Mouse (Mus musculus) left cerebral cortex, adult 8-10 months (tissue): ENCODE measurements around the gene Pnpla1. TPM values are rescaled to one million over a fixed set of nuclear protein-coding genes. Genes with fewer than 3 reads are reported as not detected.
A peak's percentile ranks its signal among the peaks of the same experiment; 100 is the strongest.

ENCODE experiments used
- DNase-seq, 2 experiments: peaks; one replicate each; pipeline ENCODE4 v3.0.0; 2022; ENCODE audit warnings: low spot score in 2 of 2
- total RNA-seq, 4 experiments: library from RNA; stranded (reverse); gene quantifications; 2 replicates each; pipeline ENCODE4 v1.2.4; 2022

Pnpla1 gene
- total RNA-seq, 4 experiments from 2014 or later = 0.91 to 1.4 (median 1.1) TPM

- DNase-seq = no peak
Measured at GRCm38 (mm10) chr17:28882810-28883209, 24.6 kb downstream of the Pnpla1 start.

DNA sequence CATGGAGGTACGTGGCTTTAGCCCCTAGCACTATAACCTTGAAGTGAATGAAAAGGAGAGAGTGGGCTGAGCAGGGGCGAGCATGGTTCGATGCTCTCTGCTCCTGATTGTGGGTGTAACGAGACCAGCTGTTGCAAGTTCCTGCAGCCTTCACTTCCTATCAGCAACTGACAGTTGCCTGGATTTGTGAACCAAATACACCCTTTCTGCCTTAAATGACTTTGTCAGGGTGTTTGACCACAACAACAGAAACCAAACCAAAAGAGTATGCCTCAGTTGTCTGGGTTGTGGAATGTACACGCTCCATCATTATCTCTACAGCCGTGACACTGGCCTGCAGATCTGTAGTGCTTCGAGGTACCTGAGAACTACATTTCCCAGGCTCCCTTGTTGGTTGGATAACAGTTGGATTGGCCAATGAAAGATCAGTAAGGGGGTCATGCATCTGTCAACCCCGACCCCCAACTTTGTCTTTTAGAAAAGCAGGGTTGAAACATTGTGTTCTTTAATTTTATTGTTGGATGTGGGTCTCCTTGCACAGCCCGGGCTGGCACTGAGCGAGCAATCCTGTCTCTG is 25.8 kb downstream of the Pnpla1 start:
- DNase-seq = no peak

DNA sequence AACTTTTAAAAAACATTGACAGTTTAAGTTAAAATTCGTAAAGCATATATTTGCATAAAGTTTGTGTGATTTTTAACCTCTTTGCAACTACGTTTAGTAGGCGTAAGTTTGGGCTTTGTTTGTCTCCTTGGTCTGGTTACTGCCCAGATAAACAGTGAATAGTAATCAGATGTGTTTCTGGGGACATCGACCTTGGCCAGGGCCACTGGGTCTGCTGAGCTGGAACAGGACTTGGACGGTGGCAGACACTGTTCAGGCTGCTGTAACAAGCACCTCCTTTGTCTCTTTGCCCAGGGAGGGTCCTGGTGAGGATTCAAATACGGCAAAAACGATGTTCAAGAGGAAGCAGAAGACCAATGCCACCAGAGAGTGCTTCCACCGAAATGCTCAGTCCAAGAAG is 27.0 kb downstream of the Pnpla1 start:
- no peak for DNase-seq

DNA sequence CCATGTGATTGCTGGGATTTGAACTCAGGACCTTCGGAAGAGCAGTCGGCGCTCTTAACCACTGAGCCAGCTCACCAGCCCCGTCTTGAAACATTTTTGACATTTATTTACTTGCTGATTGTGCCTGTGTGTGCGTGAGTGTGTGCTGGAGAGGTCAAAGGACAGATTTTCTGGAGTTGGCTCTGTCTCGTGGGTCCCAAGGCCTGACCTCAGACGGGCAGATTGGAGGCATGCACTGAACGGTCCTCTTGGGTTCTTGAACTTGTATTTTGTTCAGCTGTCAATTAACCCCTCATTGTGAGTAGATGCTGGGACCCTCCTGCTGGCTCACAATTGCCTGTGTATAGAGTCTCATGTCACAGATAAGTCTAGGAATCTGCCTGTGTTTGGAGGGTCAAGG is 28.1 kb downstream of the Pnpla1 start:
- DNase-seq = no peak

- no peak for DNase-seq
Measured at GRCm38 (mm10) chr17:28894050-28894767, 36.0 kb downstream of the Pnpla1 start.

DNA sequence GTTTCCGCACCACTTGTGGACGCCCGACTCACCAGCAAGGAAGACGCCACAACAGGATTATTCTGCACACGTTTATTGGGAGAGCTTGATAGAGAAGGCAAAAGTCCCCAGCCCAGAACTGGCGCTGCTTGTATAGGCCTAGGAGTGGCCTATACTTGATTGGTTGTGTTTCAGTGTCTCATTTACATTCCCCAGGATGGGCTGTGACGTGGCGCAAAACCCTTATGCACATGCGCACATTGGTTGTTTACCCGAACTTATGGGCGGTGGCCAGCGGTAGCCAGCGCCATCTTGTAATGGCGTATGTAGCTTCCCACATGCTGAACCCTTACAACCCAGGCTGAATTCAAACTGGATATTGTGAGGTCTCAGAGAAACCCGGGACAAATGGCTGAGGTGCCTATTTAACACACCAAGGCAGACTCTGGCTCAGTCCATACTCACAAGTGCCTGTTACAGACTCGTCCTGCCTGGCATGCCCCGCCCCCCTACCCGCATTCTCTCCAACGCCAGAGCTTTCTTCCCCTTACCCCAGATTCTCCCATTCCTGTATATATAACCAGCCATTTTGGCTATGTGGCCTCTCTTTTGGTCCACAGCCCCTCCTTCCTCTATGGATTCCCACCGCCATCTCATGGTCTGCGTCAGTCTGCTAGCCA is 37.1 kb downstream of the Pnpla1 start:
- DNase-seq = no peak

DNA sequence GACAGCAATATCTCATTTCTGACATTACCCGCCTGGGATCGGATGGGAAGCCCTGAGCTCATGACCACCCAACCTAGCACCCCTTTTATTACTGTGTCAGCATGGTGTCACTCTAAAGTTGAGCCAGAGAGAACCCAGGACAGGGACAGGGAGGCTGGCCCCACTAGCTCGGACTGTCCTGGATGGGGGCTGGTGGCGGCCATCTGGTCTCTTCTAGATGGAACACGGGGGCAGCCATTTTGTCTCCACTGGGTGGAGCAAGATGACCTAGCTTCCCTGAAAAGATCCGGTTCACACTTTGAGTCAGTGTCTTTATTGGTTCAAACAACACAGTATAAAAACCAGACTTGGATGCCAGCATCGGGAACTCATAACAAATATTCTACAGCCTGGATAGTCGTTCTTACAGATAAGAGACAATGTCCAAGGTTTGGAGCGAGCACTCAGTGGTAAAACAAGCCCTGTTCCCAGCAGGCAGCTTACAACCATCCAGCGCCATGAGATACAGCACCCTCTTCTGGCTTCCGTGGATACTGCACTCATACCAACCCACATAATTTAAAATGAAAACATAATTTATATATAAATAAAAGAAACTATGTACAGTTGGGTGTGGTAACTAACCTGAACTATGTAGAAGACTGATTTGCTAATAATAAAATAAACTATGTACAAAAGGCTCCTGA is 38.0 kb downstream of the Pnpla1 start:
- no peak for DNase-seq

GRCm38 (mm10) chr17:28897817-28898216 is 39.6 kb downstream of the Pnpla1 start:
- no peak for DNase-seq

GRCm38 (mm10) chr17:28898249-28898648 is 40.0 kb downstream of the Pnpla1 start:
- DNase-seq = no peak

DNA sequence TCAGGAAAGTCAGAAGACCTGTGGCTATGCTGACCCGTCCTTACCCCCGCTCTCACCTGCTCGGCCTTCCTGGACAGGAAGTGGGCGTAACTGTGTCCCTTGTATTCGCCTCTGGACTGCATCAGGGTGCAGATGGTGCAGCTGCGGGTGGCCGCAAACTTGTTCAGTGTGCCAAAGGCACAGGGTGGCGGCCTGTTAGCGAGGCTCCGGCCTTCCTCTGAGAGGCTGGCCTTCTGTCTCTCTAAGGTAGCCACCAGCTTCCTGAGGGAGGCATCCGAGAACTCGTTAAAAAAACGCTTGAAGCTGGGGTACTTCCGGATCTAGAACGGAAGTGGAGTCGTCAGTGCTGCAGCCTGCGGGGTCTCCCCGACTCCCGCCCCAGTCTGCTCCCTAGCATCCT is 41.2 kb downstream of the Pnpla1 start:
- DNase-seq = no peak

- DNase-seq = no peak
Measured at GRCm38 (mm10) chr17:28901559-28901958, 43.3 kb downstream of the Pnpla1 start.

DNA sequence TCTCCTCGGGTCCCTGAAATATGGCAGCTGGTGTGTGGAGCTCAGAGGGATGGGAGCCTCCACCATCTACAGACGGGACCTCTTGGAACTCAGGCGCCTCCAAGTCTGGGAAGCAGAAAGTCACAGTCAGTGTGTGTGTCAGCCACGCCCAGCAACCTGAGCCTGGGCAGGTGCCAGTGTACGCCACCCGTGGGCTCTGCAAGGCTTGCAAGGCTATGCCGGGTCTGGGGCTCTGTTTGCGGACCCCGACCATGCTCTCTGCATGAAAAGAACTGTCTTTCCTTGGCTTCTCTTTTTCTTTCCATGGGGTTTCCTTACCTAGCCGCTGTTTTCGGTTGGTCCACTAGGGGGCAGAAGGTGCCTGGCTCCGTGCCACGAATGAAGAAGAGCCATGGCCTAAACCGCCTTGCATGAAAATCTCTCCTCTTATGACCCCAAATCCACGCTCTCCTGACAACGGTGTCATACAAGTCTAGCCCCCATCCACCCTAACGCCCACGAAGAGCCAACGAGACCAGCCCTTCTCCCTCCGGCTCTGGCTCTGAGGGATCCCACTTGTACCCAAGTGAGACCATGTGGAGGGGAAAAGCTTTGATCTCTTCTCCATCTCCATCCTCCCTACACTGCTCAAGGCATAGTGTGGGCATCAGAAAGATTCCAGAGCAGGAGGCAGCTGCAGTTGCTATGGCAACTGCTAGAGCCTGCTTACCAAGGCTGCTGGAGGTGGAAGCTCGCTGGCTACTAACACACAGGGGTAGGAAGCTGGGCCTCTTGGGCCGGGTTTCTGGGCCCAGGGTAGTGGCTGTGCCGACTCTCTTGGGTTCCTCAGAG is 46.5 kb downstream of the Pnpla1 start:
- peak; percentile 70 to 82 for DNase-seq

DNA sequence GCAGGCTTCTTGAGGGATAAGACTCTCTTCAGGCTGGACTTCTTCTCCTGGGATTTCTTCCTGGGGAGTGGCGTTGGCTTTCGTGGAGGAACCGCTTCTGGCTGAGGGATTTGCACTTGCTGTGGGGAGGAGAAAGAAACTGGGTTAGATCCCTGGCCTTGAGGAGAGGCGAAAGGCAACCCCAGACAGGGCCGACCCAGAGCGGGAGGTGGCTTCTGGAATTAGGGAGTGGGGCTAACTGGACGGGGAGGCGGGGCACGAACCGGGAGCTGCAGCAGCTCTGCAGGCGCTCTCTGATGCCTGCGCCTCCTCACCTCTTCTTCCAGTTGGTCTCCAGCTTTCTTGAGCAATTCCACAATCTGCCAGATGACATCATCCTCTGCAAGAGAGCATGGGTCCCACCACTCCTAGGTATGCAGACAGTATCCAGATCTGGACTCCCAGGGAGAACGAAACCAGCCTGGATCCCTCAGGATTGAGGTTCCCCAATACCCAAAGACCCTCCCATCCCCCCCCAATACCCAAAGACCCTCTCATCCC is 47.2 kb downstream of the Pnpla1 start:
- no peak for DNase-seq

- DNase-seq = peak in 1 of 2 experiments; percentile 80
Measured at GRCm38 (mm10) chr17:28907959-28908358, 49.7 kb downstream of the Pnpla1 start.

GRCm38 (mm10) chr17:28909252-28909941 is 51.2 kb downstream of the Pnpla1 start:
- DNase-seq = no peak

- DNase-seq = no peak
Measured at GRCm38 (mm10) chr17:28910139-28910538, 51.9 kb downstream of the Pnpla1 start.

DNA sequence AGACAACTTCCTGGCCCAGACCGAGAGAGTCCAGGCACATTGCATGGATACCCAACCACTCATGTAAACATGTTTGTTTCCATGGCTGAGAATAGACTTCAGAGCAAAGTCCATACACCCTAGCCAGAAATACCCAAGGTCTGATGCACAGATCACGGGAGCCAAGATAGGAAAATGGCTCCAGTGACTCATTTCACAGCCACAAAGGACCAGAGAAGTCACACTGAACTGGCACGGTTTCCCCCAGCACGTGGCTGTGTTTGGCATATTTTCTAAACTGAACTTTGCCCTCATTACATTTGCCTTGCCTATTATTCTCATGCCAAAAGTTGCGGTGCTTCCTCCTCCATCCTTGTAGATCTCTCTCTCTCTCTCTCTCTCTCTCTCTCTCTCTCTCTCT is 55.0 kb downstream of the Pnpla1 start:
- no peak for DNase-seq

DNA sequence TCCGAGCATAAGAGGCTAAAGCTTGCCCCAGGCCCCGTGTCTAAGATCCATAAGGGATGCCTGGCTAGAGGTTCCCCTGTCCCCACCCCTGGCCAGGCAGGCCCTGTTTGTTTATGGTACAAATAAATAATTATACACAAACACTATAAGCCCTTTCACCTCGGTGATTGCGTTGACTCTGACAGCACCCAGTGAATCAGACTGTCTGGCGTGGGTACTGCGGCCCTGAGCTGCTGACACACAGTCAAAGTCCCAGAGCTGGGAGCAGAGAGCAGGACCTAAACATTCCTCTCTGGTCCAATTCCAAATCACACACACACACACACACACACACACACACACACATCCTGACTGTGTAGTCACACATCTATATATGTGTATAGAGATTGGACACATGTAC is 55.7 kb downstream of the Pnpla1 start:
- DNase-seq = no peak

- no peak for DNase-seq
Measured at GRCm38 (mm10) chr17:28915060-28915628, 56.9 kb downstream of the Pnpla1 start, which contains the start of gene 4930539E08Rik. Gene 4930539E08Rik (minus strand): TSS chr17:28915324.

DNA sequence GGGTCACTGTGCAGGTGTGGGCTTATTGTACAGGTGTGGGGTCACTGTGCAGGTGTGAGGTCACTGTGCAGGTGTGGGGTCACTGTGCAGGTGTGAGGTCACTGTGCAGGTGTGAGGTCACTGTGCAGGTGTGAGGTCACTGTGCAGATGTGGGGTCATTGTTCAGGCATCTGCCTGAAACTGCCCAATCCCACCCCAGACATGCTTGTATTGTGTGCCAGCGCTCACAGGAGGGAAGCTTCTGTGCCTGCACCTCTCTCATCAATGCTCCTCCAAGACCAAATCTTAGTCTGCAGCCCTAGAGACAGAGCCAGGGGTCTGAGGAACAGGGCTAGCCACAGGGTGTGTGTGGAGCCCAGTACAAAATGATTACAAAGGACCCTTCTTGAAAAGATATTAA is 58.3 kb downstream of the Pnpla1 start:
- no peak for DNase-seq
